ENCODE assay signal across 8 mouse cellular contexts in genomic region chrX:162643789-162644092, GRCm38 (mm10). TPM values are rescaled to one million over a fixed set of nuclear protein-coding genes. Genes with fewer than 3 reads are reported as not detected.
DNase-seq lines count a peak whose midpoint lies in the region; ATAC-seq and TF ChIP-seq lines count a peak whose summit lies in the region.

No protein-coding gene starts in this region.

- TF ChIP-seq CTCF in layer of hippocampus, adult 2 months (conservative IDR thresholded peaks at IDR 0.05): no peak
- TF ChIP-seq CTCF in intestine, postnatal 0 days (IDR thresholded peaks at IDR 0.05; ENCODE audit: low read depth): no peak

- peak overlapping the region; percentile 76 for H3K4me2 ChIP-seq in embryonic facial prominence, embryonic 15.5 days (replicated peaks)
- peak overlapping the region; percentile 77 for H3K4me2 ChIP-seq in intestine, postnatal 0 days (replicated peaks; ENCODE audit: low read depth)
- H3K4me2 ChIP-seq in neural tube, embryonic 14.5 days (ENCODE audit: low read depth, low read length): peak overlapping the region; percentile 50

- no peak for DNase-seq in layer of hippocampus, adult 2 months (ENCODE audit: low spot score in 2 of 2)
- DNase-seq in layer of hippocampus, adult 11-12 months (ENCODE audit: low spot score): no peak
- DNase-seq in cerebellum, postnatal 10 days: no peak
- no peak for DNase-seq in urinary bladder, postnatal 25 days (ENCODE audit: low spot score)

- no peak overlapping the region for H3K9ac ChIP-seq in embryonic facial prominence, embryonic 15.5 days
- no peak overlapping the region for H3K9ac ChIP-seq in intestine, postnatal 0 days (ENCODE audit: low read depth, low read length)
- H3K9ac ChIP-seq in neural tube, embryonic 14.5 days (replicated peaks; ENCODE audit: low read depth, low read length): no peak overlapping the region

- H3K27me3 ChIP-seq in embryonic facial prominence, embryonic 15.5 days: 0 out of 2 replicates have a peak, but pooled peaks cover 11% of the 10 kb centered on the region
- H3K27me3 ChIP-seq in intestine, postnatal 0 days (replicated peaks; ENCODE audit: control insufficient read depth, insufficient read depth, low read length): no peaks in the 10 kb centered on the region; the same call in 1 of the 2 replicates
- 0 out of 2 replicates have a peak, but pooled peaks cover 3% of the 10 kb centered on the region for H3K27me3 ChIP-seq in neural tube, embryonic 14.5 days (ENCODE audit: control insufficient read depth, insufficient read depth, low read length)

- H3K4me3 ChIP-seq in layer of hippocampus, adult 2 months: peak overlapping the region; percentile 76
- H3K4me3 ChIP-seq in embryonic facial prominence, embryonic 15.5 days (replicated peaks): peak overlapping the region; percentile 58
- peak overlapping the region; percentile 44; the same call in 1 of the 2 replicates for H3K4me3 ChIP-seq in intestine, postnatal 0 days (ENCODE audit: low read depth, low read length)
- H3K4me3 ChIP-seq in neural tube, embryonic 14.5 days (ENCODE audit: low read depth, low read length): peak overlapping the region; percentile 52

- no peak for ATAC-seq in embryonic facial prominence, embryonic 15.5 days (ENCODE audit: insufficient number of reproducible peaks, low FRiP score, low TSS enrichment, low read depth)
- ATAC-seq in intestine, postnatal 0 days: no peak
- ATAC-seq in neural tube, embryonic 14.5 days (ENCODE audit: low read depth): no peak
- ATAC-seq in erythroid progenitor cell, adult 5-6 weeks (replicated peaks; ENCODE audit: low FRiP score, poor library complexity, severe bottlenecking): no peak

- H3K4me1 ChIP-seq in embryonic facial prominence, embryonic 15.5 days: 0 out of 2 replicates have a peak, but pooled peaks cover 3% of the 10 kb centered on the region
- H3K4me1 ChIP-seq in intestine, postnatal 0 days (replicated peaks; ENCODE audit: control insufficient read depth, insufficient read depth, low read length): no peaks in the 10 kb centered on the region
- H3K4me1 ChIP-seq in neural tube, embryonic 14.5 days (ENCODE audit: control insufficient read depth, insufficient read depth, low read length): no peaks in the 10 kb centered on the region

- H3K27ac ChIP-seq in layer of hippocampus, adult 2 months: no peak overlapping the region
- H3K27ac ChIP-seq in embryonic facial prominence, embryonic 15.5 days (replicated peaks): no peak overlapping the region
- H3K27ac ChIP-seq in intestine, postnatal 0 days (ENCODE audit: low read depth, low read length): no peak overlapping the region
- H3K27ac ChIP-seq in neural tube, embryonic 14.5 days (ENCODE audit: low read depth, low read length): no peak overlapping the region

- no peaks in the 10 kb centered on the region for H3K36me3 ChIP-seq in embryonic facial prominence, embryonic 15.5 days
- no peaks in the 10 kb centered on the region for H3K36me3 ChIP-seq in intestine, postnatal 0 days (ENCODE audit: control insufficient read depth, insufficient read depth)
- H3K36me3 ChIP-seq in neural tube, embryonic 14.5 days (ENCODE audit: control insufficient read depth, insufficient read depth, low read length): no peaks in the 10 kb centered on the region

- no peaks in the 10 kb centered on the region for H3K9me3 ChIP-seq in embryonic facial prominence, embryonic 15.5 days (replicated peaks)
- H3K9me3 ChIP-seq in intestine, postnatal 0 days (ENCODE audit: control insufficient read depth): no peaks in the 10 kb centered on the region
- H3K9me3 ChIP-seq in neural tube, embryonic 14.5 days (ENCODE audit: control insufficient read depth, low read length): no peaks in the 10 kb centered on the region

- WGBS in embryonic facial prominence, embryonic 15.5 days: 21% methylated on average over 4 of the region's 4 CpGs
- WGBS in intestine, postnatal 0 days: 33% methylated on average over 4 of the region's 4 CpGs
- 22% methylated on average over 4 of the region's 4 CpGs for WGBS in neural tube, embryonic 14.5 days

RNA-seq across cellular contexts. Expression of gene Reps2, which starts 0.3 kb away (rescaled TPM):
- 100 to 1,000 TPM; 150 to 171 TPM for total RNA-seq in layer of hippocampus, adult 2 months (2021)
- polyA plus RNA-seq in embryonic facial prominence, embryonic 15.5 days (2015; fragmentation: Nextera tagmentation; extraction: Ambion mirVana): 1.7 and 2.1 TPM in 2 replicates
- polyA plus RNA-seq in intestine, postnatal 0 days (2015; fragmentation: Nextera tagmentation; extraction: Ambion mirVana): 0.48 and 0.60 TPM in 2 replicates
- polyA plus RNA-seq in neural tube, embryonic 14.5 days (2014; fragmentation: Nextera tagmentation; extraction: Ambion mirVana): 3.6 and 4.0 TPM in 2 replicates
- 9.2 and 12.6 TPM in 2 replicates for total RNA-seq in erythroid progenitor cell, adult 5-6 weeks (2015; ENCODE audit: low replicate concordance)
- 0.45 and 2.1 TPM in 2 replicates for total RNA-seq in erythroid progenitor cell, adult 5-6 weeks (2017; ENCODE audit: low replicate concordance)
